Mouse (Mus musculus) hindbrain, embryonic 12.5 days (tissue): ENCODE measurements around the gene Gm20431. TPM values are rescaled to one million over a fixed set of nuclear protein-coding genes. Genes with fewer than 3 reads are reported as not detected.

ENCODE experiments used
- ATAC-seq: fragments of 200-750 bp; cut with Nextera tagmentation; 2 replicates; pipeline ENCODE4 v1.8.0; 2017; ENCODE audit warnings: moderate TSS enrichment; ENCODE audit not compliant: low FRiP score
- H3K27ac ChIP-seq: fragments of 300-500 bp; sonication (generic); 2 replicates; pipeline ENCODE4 v1.5.1; 2016; ENCODE audit warnings: mild to moderate bottlenecking
- H3K27me3 ChIP-seq: fragments of 300-500 bp; sonication (generic); 2 replicates; pipeline ENCODE4 v1.6.1; 2016; ENCODE audit warnings: mild to moderate bottlenecking
- H3K36me3 ChIP-seq: fragments of 300-500 bp; sonication (generic); 2 replicates; pipeline ENCODE4 v1.6.1; 2016; ENCODE audit warnings: mild to moderate bottlenecking
- H3K4me1 ChIP-seq: fragments of 300-500 bp; sonication (generic); 2 replicates; pipeline ENCODE4 v1.6.1; 2016
- H3K4me2 ChIP-seq: fragments of 300-500 bp; sonication (generic); replicated peaks from 2 replicates; pipeline ENCODE4 v1.6.1; 2016; ENCODE audit warnings: mild to moderate bottlenecking
- H3K4me3 ChIP-seq: fragments of 300-500 bp; sonication (generic); 2 replicates; pipeline ENCODE4 v1.5.1; 2016; ENCODE audit warnings: mild to moderate bottlenecking
- H3K9ac ChIP-seq: fragments of 300-500 bp; sonication (generic); 2 replicates; pipeline ENCODE4 v1.6.1; 2016; ENCODE audit warnings: mild to moderate bottlenecking, moderate library complexity
- H3K9me3 ChIP-seq: fragments of 300-500 bp; sonication (generic); replicated peaks from 2 replicates; pipeline ENCODE4 v1.6.1; 2016; ENCODE audit warnings: mild to moderate bottlenecking
- WGBS: fragments of 180-500 bp; shearing (Covaris S2); methylation state at CpG from one replicate; pipeline ENCODE4 v1.1.7; 2016; 5-methylcytosine and 5-hydroxymethylcytosine counted together
- polyA plus RNA-seq: library from polyadenylated mRNA; unstranded; fragments of >200 nt; fragmentation: Nextera tagmentation; extraction: Ambion mirVana; gene quantifications from 2 replicates; pipeline ENCODE4 v1.2.1, GENCODE M21; 2016

The Gm20431 gene
- polyA plus RNA-seq, 1 experiment from 2014 or later, result 16.9 TPM

- no peak overlapping the region for H3K27ac ChIP-seq
These were observed 26.4 kb upstream of the Gm20431 start for GRCm38 (mm10) chr2:167687651-167688101.

DNA sequence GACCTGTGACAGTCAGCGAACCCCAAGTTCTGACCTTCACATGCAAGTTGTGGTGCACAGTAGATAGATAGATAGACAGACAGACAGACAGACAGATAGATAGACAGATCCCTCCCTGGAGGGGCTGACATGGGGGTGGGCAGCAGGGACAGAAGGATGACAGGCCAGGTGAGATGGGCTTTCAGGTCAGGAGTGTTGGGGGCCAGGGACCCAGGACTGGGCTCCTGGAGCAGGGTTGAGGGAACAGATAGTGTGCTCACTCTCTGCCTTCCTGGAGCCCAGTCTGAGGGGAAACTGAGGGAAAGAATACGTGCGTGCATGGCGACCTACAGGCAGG lies 25.9 kb upstream of the Gm20431 start:
- H3K4me2 ChIP-seq, result no peak overlapping the region
- no peaks in the 10 kb centered on the region for H3K9me3 ChIP-seq
- no peak overlapping the region for H3K4me3 ChIP-seq
- no peak overlapping the region for H3K27ac ChIP-seq
- 82% methylated on average over 4 of the region's 4 CpGs for WGBS
- H3K4me1 ChIP-seq, result peaks cover 17% of the 10 kb centered on the region
- no peaks in the 10 kb centered on the region for H3K36me3 ChIP-seq
- H3K9ac ChIP-seq, result no peak overlapping the region
- ATAC-seq, result no peak
- H3K27me3 ChIP-seq, result peaks cover 63% of the 10 kb centered on the region

More at GRCm38 (mm10) chr2:167687651-167688101, 26.4 kb upstream of the Gm20431 start:
- WGBS, result 45% methylated on average over 11 of the region's 11 CpGs
- Histone ChIP-seq H3K27me3 (peaks cover 68% of the 10 kb centered on the region), H3K9ac (no peak overlapping the region), H3K4me2 (no peak overlapping the region), H3K4me1 (peaks cover 17% of the 10 kb centered on the region), H3K4me3 (no peak overlapping the region), H3K36me3 (no peaks in the 10 kb centered on the region), H3K9me3 (no peaks in the 10 kb centered on the region)
- no peak for ATAC-seq

GRCm38 (mm10) chr2:167686382-167687249 lies 25.3 kb upstream of the Gm20431 start:
- ATAC-seq, result no peak
- Histone ChIP-seq H3K4me2 (no peak overlapping the region), H3K9me3 (no peaks in the 10 kb centered on the region), H3K9ac (no peak overlapping the region), H3K27ac (no peak overlapping the region), H3K36me3 (no peaks in the 10 kb centered on the region), H3K27me3 (peaks cover 57% of the 10 kb centered on the region), H3K4me3 (no peak overlapping the region), H3K4me1 (peaks cover 17% of the 10 kb centered on the region)
- 76% methylated on average over 16 of the region's 16 CpGs for WGBS

- H3K4me2 ChIP-seq, result no peak overlapping the region
- no peak for ATAC-seq
- H3K27me3 ChIP-seq, result peaks cover 49% of the 10 kb centered on the region
These were observed 24.6 kb upstream of the Gm20431 start for GRCm38 (mm10) chr2:167685865-167686264.

DNA sequence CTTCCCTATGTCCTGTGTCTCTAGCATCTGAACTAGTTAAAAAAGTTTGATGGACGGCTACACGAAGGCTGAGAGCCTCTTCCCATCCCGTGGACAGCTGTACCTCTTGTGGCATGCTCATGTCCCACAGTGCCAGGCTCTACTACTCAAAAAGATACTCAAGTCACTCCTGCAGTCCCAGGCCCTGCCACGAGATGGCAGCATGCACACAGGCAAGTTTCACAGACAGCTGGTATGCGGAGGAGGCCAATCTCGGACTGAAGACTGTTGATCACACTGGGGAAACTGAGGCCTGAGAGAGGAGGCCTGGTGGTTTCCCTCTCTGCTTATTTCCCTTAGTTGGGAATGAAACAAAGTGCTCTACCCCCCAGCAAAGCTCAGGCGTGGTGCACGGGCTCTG lies 23.8 kb upstream of the Gm20431 start:
- ATAC-seq, result no peak
- no peak overlapping the region for H3K4me2 ChIP-seq

More at GRCm38 (mm10) chr2:167685865-167686264, 24.6 kb upstream of the Gm20431 start:
- no peak overlapping the region for H3K4me3 ChIP-seq
- H3K9ac ChIP-seq, result no peak overlapping the region
- peaks cover 17% of the 10 kb centered on the region for H3K4me1 ChIP-seq
- no peaks in the 10 kb centered on the region for H3K9me3 ChIP-seq
- H3K27ac ChIP-seq, result no peak overlapping the region
- H3K36me3 ChIP-seq, result no peaks in the 10 kb centered on the region
- whole genome bisulfite sequencing, result 79% methylated on average over 3 of the region's 3 CpGs

GRCm38 (mm10) chr2:167683721-167684120 lies 22.4 kb upstream of the Gm20431 start:
- no peak overlapping the region for H3K9ac ChIP-seq
- no peak for ATAC-seq
- H3K4me1 ChIP-seq, result peaks cover 12% of the 10 kb centered on the region
- no peaks in the 10 kb centered on the region for H3K36me3 ChIP-seq
- no peak overlapping the region for H3K27ac ChIP-seq
- H3K4me2 ChIP-seq, result no peak overlapping the region
- H3K27me3 ChIP-seq, result peaks cover 30% of the 10 kb centered on the region
- no peaks in the 10 kb centered on the region for H3K9me3 ChIP-seq
- WGBS, result 77% methylated on average over 3 of the region's 3 CpGs
- no peak overlapping the region for H3K4me3 ChIP-seq

More for the DNA sequence above, 23.8 kb upstream of the Gm20431 start:
- Histone ChIP-seq H3K27me3 (peaks cover 43% of the 10 kb centered on the region), H3K9ac (no peak overlapping the region), H3K36me3 (no peaks in the 10 kb centered on the region), H3K4me3 (no peak overlapping the region), H3K9me3 (no peaks in the 10 kb centered on the region), H3K27ac (no peak overlapping the region), H3K4me1 (peaks cover 20% of the 10 kb centered on the region)
- 7% methylated on average over 8 of the region's 8 CpGs for WGBS

GRCm38 (mm10) chr2:167680657-167681056 lies 19.4 kb upstream of the Gm20431 start:
- H3K4me3 ChIP-seq, result no peak overlapping the region
- ATAC-seq, result no peak

DNA sequence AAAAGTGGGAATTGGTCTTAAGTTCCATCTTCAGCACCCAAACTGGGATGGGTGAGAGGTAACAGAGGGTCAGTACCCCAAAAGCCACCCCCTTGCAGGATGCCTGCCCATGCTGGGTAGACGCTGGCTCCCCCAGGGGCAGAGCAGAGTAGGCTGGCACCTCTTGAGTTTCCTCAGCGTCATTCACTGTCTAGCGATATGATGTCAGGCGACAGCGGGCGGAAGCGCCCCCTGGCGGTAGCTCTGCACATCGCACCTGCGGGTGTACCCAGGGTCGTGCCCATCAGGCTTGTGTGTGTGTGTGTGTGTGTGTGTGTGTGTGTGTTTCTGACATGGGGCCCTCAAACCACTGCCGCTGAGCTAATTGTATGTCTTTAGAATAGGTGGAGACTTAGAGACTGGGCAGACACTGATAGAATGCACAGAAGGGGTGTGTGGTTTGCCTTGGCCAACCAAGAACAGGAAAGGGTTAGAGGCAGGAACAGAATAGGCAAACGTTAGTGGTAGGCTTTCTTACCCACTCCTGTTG lies 18.7 kb upstream of the Gm20431 start:
- H3K27me3 ChIP-seq, result no peaks in the 10 kb centered on the region
- H3K9me3 ChIP-seq, result no peaks in the 10 kb centered on the region
- no peak overlapping the region for H3K4me3 ChIP-seq
- no peak overlapping the region for H3K27ac ChIP-seq
- 7% methylated on average over 13 of the region's 13 CpGs for WGBS
- H3K36me3 ChIP-seq, result no peaks in the 10 kb centered on the region
- no peak overlapping the region for H3K4me2 ChIP-seq
- peak; percentile 77 for ATAC-seq
- no peak overlapping the region for H3K9ac ChIP-seq
- peaks cover 6% of the 10 kb centered on the region; the same call in 1 of the 2 replicates for H3K4me1 ChIP-seq

More at GRCm38 (mm10) chr2:167680657-167681056, 19.4 kb upstream of the Gm20431 start:
- WGBS, result 48% methylated on average over 5 of the region's 5 CpGs
- peaks cover 6% of the 10 kb centered on the region; the same call in 1 of the 2 replicates for H3K4me1 ChIP-seq
- no peak overlapping the region for H3K9ac ChIP-seq
- no peak overlapping the region for H3K4me2 ChIP-seq
- no peak overlapping the region for H3K27ac ChIP-seq
- peaks cover under 1% of the 10 kb centered on the region; the same call in 1 of the 2 replicates for H3K27me3 ChIP-seq
- H3K9me3 ChIP-seq, result no peaks in the 10 kb centered on the region
- no peaks in the 10 kb centered on the region for H3K36me3 ChIP-seq

DNA sequence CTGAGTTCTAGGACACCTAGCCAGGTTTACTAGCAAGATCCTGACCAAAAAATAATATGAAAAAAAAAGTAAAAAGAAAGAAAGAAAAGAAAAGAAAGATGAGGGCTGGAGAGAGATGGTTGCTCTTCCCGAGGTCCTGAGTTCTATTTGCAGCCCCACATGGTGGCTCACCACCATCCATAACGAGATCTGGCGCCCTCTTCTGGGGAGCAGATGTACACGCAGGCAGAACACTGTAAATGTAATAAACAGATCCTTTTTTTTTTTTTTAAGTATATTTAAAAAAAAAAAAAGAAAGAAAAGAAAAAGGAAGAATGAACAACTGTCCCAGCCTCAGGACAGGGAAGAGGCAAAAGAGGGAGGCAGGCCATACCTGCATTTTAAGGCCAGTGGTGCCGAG lies 17.3 kb upstream of the Gm20431 start:
- no peaks in the 10 kb centered on the region for H3K36me3 ChIP-seq

DNA sequence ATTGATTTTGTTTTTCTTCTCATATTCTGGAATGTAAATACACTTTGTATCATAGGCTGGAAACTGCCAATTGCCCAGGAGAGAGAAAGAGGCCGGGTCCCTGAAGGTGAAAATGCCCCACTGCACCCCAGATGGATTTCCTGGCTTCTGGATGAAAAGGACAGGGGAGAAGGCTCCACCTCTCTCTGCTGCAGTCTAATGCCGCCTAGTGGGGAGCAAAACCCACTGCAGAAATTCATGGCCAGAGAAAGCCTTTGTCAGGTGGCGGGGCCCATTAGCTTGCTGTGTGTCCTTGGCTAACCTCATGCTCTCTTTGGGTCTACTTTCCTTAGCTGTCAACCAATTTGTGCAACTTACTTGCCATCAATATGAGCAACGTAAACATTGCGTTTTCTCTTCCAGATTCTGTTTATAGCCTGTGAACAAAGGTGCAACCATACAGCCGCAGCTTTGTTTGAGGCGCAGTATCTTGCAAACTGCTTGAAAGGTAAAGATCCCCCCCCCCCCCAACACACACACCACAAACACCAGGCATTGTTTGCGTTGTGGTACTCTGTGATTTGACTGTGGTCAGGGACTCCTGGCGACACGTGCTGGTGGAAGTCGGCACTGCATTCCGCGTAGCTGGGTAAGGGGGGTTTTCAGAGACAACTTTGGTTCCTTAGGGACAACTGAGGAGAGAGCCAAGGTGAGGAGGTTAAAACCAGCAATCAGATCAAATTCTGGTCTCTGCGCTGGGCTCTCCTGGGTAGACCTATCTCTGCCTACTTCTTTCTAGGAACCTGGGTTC lies 14.0 kb upstream of the Gm20431 start:
- Histone ChIP-seq H3K27ac (no peak overlapping the region), H3K9me3 (no peaks in the 10 kb centered on the region), H3K4me2 (no peak overlapping the region), H3K4me1 (peaks cover 15% of the 10 kb centered on the region), H3K9ac (no peak overlapping the region), H3K4me3 (no peak overlapping the region), H3K27me3 (no peaks in the 10 kb centered on the region), H3K36me3 (no peaks in the 10 kb centered on the region)
- 43% methylated on average over 14 of the region's 14 CpGs for WGBS
- ATAC-seq, result no peak

More for the DNA sequence above, 17.3 kb upstream of the Gm20431 start:
- Histone ChIP-seq H3K4me1 (peaks cover 6% of the 10 kb centered on the region; the same call in 1 of the 2 replicates), H3K4me2 (no peak overlapping the region), H3K9ac (no peak overlapping the region), H3K27me3 (no peaks in the 10 kb centered on the region), H3K4me3 (no peak overlapping the region), H3K27ac (no peak overlapping the region), H3K9me3 (no peaks in the 10 kb centered on the region)
- 41% methylated on average over 5 of the region's 5 CpGs for WGBS
- ATAC-seq, result no peak

- 23% methylated on average over 13 of the region's 13 CpGs for WGBS
- Histone ChIP-seq H3K27ac (peak overlapping the region; percentile 44), H3K9ac (no peak overlapping the region), H3K4me1 (peaks cover 9% of the 10 kb centered on the region; the same call in 1 of the 2 replicates), H3K4me3 (no peak overlapping the region), H3K4me2 (peak overlapping the region; percentile 16; the same call in 1 of the 2 replicates), H3K36me3 (no peaks in the 10 kb centered on the region), H3K9me3 (no peaks in the 10 kb centered on the region), H3K27me3 (no peaks in the 10 kb centered on the region)
- peak; percentile 82 for ATAC-seq
These were observed 11.0 kb upstream of the Gm20431 start for GRCm38 (mm10) chr2:167672212-167672685.
